Mouse (Mus musculus) cortical plate, adult 2 months (tissue): ENCODE measurements around the gene Lrrc9.

Experiments used
- CTCF ChIP-seq: fragments of 200-500 bp; IDR thresholded peaks from 2 replicates; pipeline ENCODE4 v1.5.1; 2011; ENCODE audit warnings: mild to moderate bottlenecking, control low read depth, low read length; ENCODE audit not compliant: insufficient read depth; ENCODE audit errors: extremely low read depth
- POLR2A ChIP-seq: fragments of 200-500 bp; IDR thresholded peaks from 2 replicates; pipeline ENCODE4 v1.6.1; 2011; ENCODE audit warnings: mild to moderate bottlenecking, low read length, control low read depth; ENCODE audit not compliant: insufficient read depth; ENCODE audit errors: extremely low read depth

- TF ChIP-seq CTCF (no peak), POLR2A (no peak)
These were observed 43.2 kb downstream of the Lrrc9 start for GRCm38 (mm10) chr12:72484872-72485271.
